Mouse (Mus musculus) MEL (cell line): ENCODE data around the gene Top2a.

Experiments used
- CTCF ChIP-seq, 3 experiments: IDR thresholded peaks in 2 of 3; conservative IDR thresholded peaks in 1 of 3; 2 replicates each; pipeline ENCODE4 v1.5.1; 2011 to 2012; ENCODE audit warnings: low read length in 3 of 3, low read depth in 2 of 3, mild to moderate bottlenecking in 2 of 3, improper control_type of control experiment in 1 of 3, inconsistent platforms in 1 of 3, mixed read lengths in 1 of 3, moderate library complexity in 1 of 3; ENCODE audit not compliant: control insufficient read depth in 1 of 3, insufficient read depth in 1 of 3, poor library complexity in 1 of 3, severe bottlenecking in 1 of 3
- E2F4 ChIP-seq: IDR thresholded peaks from 2 replicates; pipeline ENCODE4 v1.6.1; 2011; ENCODE audit warnings: low read depth, low read length, improper control_type of control experiment, borderline replicate concordance
- ETS1 ChIP-seq: IDR thresholded peaks from 2 replicates; pipeline ENCODE4 v1.6.1; 2012; ENCODE audit warnings: low read depth, mild to moderate bottlenecking, inconsistent platforms, low read length, improper control_type of control experiment, moderate library complexity
- GATA1 ChIP-seq: IDR thresholded peaks from 2 replicates; pipeline ENCODE4 v1.6.1; 2011; ENCODE audit warnings: low read depth, low read length, improper control_type of control experiment
- HCFC1 ChIP-seq: IDR thresholded peaks from 2 replicates; pipeline ENCODE4 v1.6.1; 2012; ENCODE audit warnings: low read depth, mild to moderate bottlenecking, inconsistent platforms, low read length, improper control_type of control experiment, moderate library complexity
- JUND ChIP-seq: IDR thresholded peaks from 2 replicates; pipeline ENCODE4 v1.6.1; 2011; ENCODE audit warnings: low read depth, mild to moderate bottlenecking, improper control_type of control experiment, low read length
- MAZ ChIP-seq: IDR thresholded peaks from 2 replicates; pipeline ENCODE4 v1.6.1; 2012; ENCODE audit warnings: low read depth, mild to moderate bottlenecking, inconsistent platforms, low read length, improper control_type of control experiment
- POLR2AphosphoS5 ChIP-seq: IDR thresholded peaks from 2 replicates; pipeline ENCODE4 v1.6.1; 2012; ENCODE audit warnings: low read depth, borderline replicate concordance, mild to moderate bottlenecking, inconsistent platforms, low read length, moderate library complexity, mixed read lengths
- SIN3A ChIP-seq: IDR thresholded peaks from 2 replicates; pipeline ENCODE4 v1.6.1; 2012; ENCODE audit warnings: low read length, improper control_type of control experiment, inconsistent platforms
- TCF12 ChIP-seq: IDR thresholded peaks from 2 replicates; pipeline ENCODE4 v1.6.1; 2014; ENCODE audit warnings: low read depth, mild to moderate bottlenecking, inconsistent platforms, low read length, improper control_type of control experiment, moderate library complexity
- ZNF384 ChIP-seq: IDR thresholded peaks from 2 replicates; pipeline ENCODE4 v1.6.1; 2012; ENCODE audit warnings: low read depth, mild to moderate bottlenecking, inconsistent platforms, low read length, improper control_type of control experiment

- TF ChIP-seq MAZ, result peak; percentile 90
- TF ChIP-seq CTCF (IDR thresholded peaks at IDR 0.05 in 2 of 3, conservative IDR thresholded peaks at IDR 0.05 in 1 of 3; ENCODE audit: control insufficient read depth in 1 of 3, insufficient read depth in 1 of 3, low read depth in 2 of 3, low read length in 3 of 3, poor library complexity in 1 of 3, severe bottlenecking in 1 of 3), result peak; percentile 52 to 94 (median 77)
- TF ChIP-seq POLR2AphosphoS5, result no peak
- TF ChIP-seq E2F4, result no peak
- no peak for TF ChIP-seq ETS1
- TF ChIP-seq TCF12, result no peak
- no peak for TF ChIP-seq GATA1
- TF ChIP-seq ZNF384, result no peak
- no peak for TF ChIP-seq JUND
- TF ChIP-seq HCFC1, result no peak
- peak; percentile 45; the same call in 1 of the 2 replicates for TF ChIP-seq SIN3A
These were observed 69.6 kb downstream of the Top2a start for GRCm38 (mm10) chr11:98954373-98954772.
